ENCODE assay signal across 8 mouse cellular contexts in the genomic region with DNA sequence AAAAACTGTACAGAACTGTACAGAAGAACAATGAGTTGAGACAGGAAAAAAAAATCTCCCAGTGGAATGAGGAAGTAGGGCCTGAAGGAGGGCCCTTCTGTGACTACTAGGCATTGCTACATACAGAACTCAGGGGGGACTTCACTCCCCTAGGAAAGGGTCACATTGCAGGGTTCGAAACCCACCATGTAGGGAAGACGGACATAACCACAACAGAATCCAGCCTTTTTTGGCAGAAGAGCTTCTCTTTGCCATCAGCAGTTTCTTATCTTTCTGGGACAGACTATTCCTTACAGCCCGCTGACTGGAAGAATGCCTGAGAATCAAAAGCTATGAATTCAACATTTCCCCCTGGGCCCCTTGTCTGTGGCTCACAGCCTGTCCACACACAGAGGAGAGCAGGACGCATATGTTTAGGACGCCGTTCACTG. TPM values are rescaled to one million over a fixed set of nuclear protein-coding genes. Genes with fewer than 3 reads are reported as not detected.
DNase-seq lines count a peak whose midpoint lies in the region; ATAC-seq and TF ChIP-seq lines count a peak whose summit lies in the region.

No protein-coding gene starts in this region.

- H3K9ac ChIP-seq in heart, embryonic 15.5 days: no peak overlapping the region
- peak overlapping the region; percentile 69 for H3K9ac ChIP-seq in liver, embryonic 13.5 days

- no peaks in the 10 kb centered on the region for H3K36me3 ChIP-seq in heart, embryonic 15.5 days
- H3K36me3 ChIP-seq in G1E (replicated peaks): peaks cover 88% of the 10 kb centered on the region
- peaks cover 11% of the 10 kb centered on the region; the same call in 1 of the 2 replicates for H3K36me3 ChIP-seq in liver, embryonic 13.5 days

- TF ChIP-seq CTCF in G1E (IDR thresholded peaks at IDR 0.05; ENCODE audit: low read depth, low read length): no peak
- TF ChIP-seq CTCF in layer of hippocampus, adult 2 months (conservative IDR thresholded peaks at IDR 0.05): no peak

- peak; percentile 29; the same call in 1 of the 2 replicates for ATAC-seq in heart, embryonic 15.5 days (replicated peaks; ENCODE audit: insufficient number of reproducible peaks, insufficient read depth, low FRiP score, low read depth)
- peak; percentile 74 for ATAC-seq in G1E (ENCODE audit: extremely low read depth, insufficient number of reproducible peaks, low FRiP score, poor library complexity, severe bottlenecking)
- peak; percentile 68 for ATAC-seq in common myeloid progenitor, adult 5-6 weeks (replicated peaks; ENCODE audit: low read depth, poor library complexity, severe bottlenecking)
- peak; percentile 85 for ATAC-seq in liver, embryonic 13.5 days (ENCODE audit: low read depth)

- intact Hi-C loops in heart, postnatal 36 days (cut with DNase I): no loop called here

- peaks cover 86% of the 10 kb centered on the region for H3K4me1 ChIP-seq in heart, embryonic 15.5 days (replicated peaks)
- H3K4me1 ChIP-seq in G1E (ENCODE audit: insufficient read depth, low read depth, low read length): peaks cover 93% of the 10 kb centered on the region
- H3K4me1 ChIP-seq in liver, embryonic 13.5 days (replicated peaks): peaks cover 99% of the 10 kb centered on the region

- no peak for DNase-seq in heart, postnatal 36 days
- DNase-seq in G1E (ENCODE audit: low spot score): peak; percentile 58
- peak; percentile 73 for DNase-seq in liver, embryonic 13.5 days
- DNase-seq in B cell, adult 2 months: no peak
- DNase-seq in ovary, postnatal 36 days (ENCODE audit: low spot score): no peak
- no peak for DNase-seq in layer of hippocampus, adult 2 months (ENCODE audit: low spot score in 2 of 2)

- H3K4me3 ChIP-seq in heart, embryonic 15.5 days: no peak overlapping the region
- H3K4me3 ChIP-seq in G1E (ENCODE audit: low read depth, low read length): peak overlapping the region; percentile 61; the same call in 1 of the 2 replicates
- peak overlapping the region; percentile 44 for H3K4me3 ChIP-seq in liver, embryonic 13.5 days (replicated peaks)
- no peak overlapping the region for H3K4me3 ChIP-seq in layer of hippocampus, adult 2 months

- H3K27ac ChIP-seq in heart, embryonic 15.5 days: peak overlapping the region; percentile 73
- peak overlapping the region; percentile 93 for H3K27ac ChIP-seq in liver, embryonic 13.5 days
- no peak overlapping the region for H3K27ac ChIP-seq in layer of hippocampus, adult 2 months

- H3K9me3 ChIP-seq in heart, embryonic 15.5 days (replicated peaks): no peaks in the 10 kb centered on the region
- no peaks in the 10 kb centered on the region for H3K9me3 ChIP-seq in G1E (replicated peaks)
- no peaks in the 10 kb centered on the region for H3K9me3 ChIP-seq in liver, embryonic 13.5 days (replicated peaks)

- no peaks in the 10 kb centered on the region for H3K27me3 ChIP-seq in heart, embryonic 15.5 days
- no peaks in the 10 kb centered on the region for H3K27me3 ChIP-seq in G1E (ENCODE audit: insufficient read depth, low read length)
- no peaks in the 10 kb centered on the region for H3K27me3 ChIP-seq in liver, embryonic 13.5 days

- peak overlapping the region; percentile 26; the same call in 1 of the 2 replicates for H3K4me2 ChIP-seq in heart, embryonic 15.5 days
- H3K4me2 ChIP-seq in liver, embryonic 13.5 days: peak overlapping the region; percentile 73

- 14% methylated on average over 6 of the region's 6 CpGs for WGBS in heart, embryonic 15.5 days
- WGBS in liver, embryonic 13.5 days (ENCODE audit: insufficient replicate concordance): 6% methylated on average over 6 of the region's 6 CpGs

RNA-seq across cellular contexts. Expression of a gene that starts 46.7 kb away (rescaled TPM):
- 25.0 and 26.6 TPM in 2 replicates for polyA plus RNA-seq in heart, embryonic 15.5 days (2015; fragmentation: Nextera tagmentation; extraction: Ambion mirVana)
- 100 to 1,000 TPM; 119 to 136 TPM for total RNA-seq in heart, postnatal 36 days (2021)
- total RNA-seq in G1E (2014; fragmentation: Nextera tagmentation) (107 and 109 TPM in 2 replicates), G1E (2017) (20.4 and 20.9 TPM in 2 replicates)
- polyA plus RNA-seq in G1E (2012): 29.8 and 38.1 TPM in 2 replicates
- total RNA-seq in common myeloid progenitor, adult 5-6 weeks (2017): 22.0 and 24.3 TPM in 2 replicates
- 9.9 and 10.7 TPM in 2 replicates for polyA plus RNA-seq in liver, embryonic 13.5 days (2015; fragmentation: Nextera tagmentation; extraction: Ambion mirVana)
- total RNA-seq in layer of hippocampus, adult 2 months (2021): 10 to 100 TPM; 89.5 to 94.6 TPM

Comparison
In these comparisons a context has a peak if more than half of its experiments do, and no peak if none do; other contexts are left out.
1. ATAC-seq: peak in every context shown above with its lines; median percentile 85 in liver, embryonic 13.5 days; 74 in G1E; 68 in common myeloid progenitor, adult 5-6 weeks; 29 in heart, embryonic 15.5 days.
2. H3K4me3 ChIP-seq: peak in G1E (single experiment) and liver, embryonic 13.5 days (single experiment); none in heart, embryonic 15.5 days (single experiment) and layer of hippocampus, adult 2 months (single experiment).
3. DNase-seq: peak in G1E (single experiment) and liver, embryonic 13.5 days (single experiment); none in heart, postnatal 36 days (0 of 2), B cell, adult 2 months (0 of 2), ovary, postnatal 36 days (single experiment) and layer of hippocampus, adult 2 months (0 of 2).